Mouse (Mus musculus): ENCODE measurements around the gene Btn1a1. TPM values are rescaled to one million over a fixed set of nuclear protein-coding genes. Genes with fewer than 3 reads are reported as not detected.

The Btn1a1 gene
- not detected in 4 replicates for total RNA-seq (2023)

GRCm38 (mm10) chr13:23465600-23466109 lies at the start of gene Btn1a1:
TSS of gene Btn1a1 (minus strand) at chr13:23465901.

GRCm38 (mm10) chr13:23488400-23489322 lies 23.0 kb upstream of the Btn1a1 start, which contains the start of gene Btn2a2:
TSS of gene Btn2a2 (minus strand) at chr13:23488857.

GRCm38 (mm10) chr13:23423286-23424051 lies 42.2 kb downstream of the Btn1a1 start, which contains the start of gene Abt1:
TSS of gene Abt1 (minus strand) at chr13:23423866.

Other genes with a start within 250 kb of the Btn1a1 start
- gene Vmn1r222, start 230.0 kb downstream of the Btn1a1 start, total RNA-seq (2023): not detected in 4 replicates
- gene Vmn1r223, start 218.8 kb downstream of the Btn1a1 start, total RNA-seq (2023): not detected in 4 replicates
- gene Zfp322a, start 96.7 kb downstream of the Btn1a1 start, total RNA-seq (2023): 15.1 to 19.7 TPM (median 15.9 TPM) in 4 replicates
- gene Abt1, start 42.0 kb downstream of the Btn1a1 start, total RNA-seq (2023): 18.2 to 20.1 TPM (median 19.1 TPM) in 4 replicates
- 0.63 to 1.2 TPM (median 0.94 TPM) in 4 replicates for gene Btn2a2, start 23.0 kb upstream of the Btn1a1 start, total RNA-seq (2023)
- 312 to 413 TPM (median 355 TPM) in 4 replicates for gene Hist1h4h, start 65.1 kb upstream of the Btn1a1 start, total RNA-seq (2023)
- 8.2 to 18.3 TPM (median 14.4 TPM) in 4 replicates for gene Hist1h2af, start 68.0 kb upstream of the Btn1a1 start, total RNA-seq (2023)
- gene Hist1h3g, start 69.5 kb upstream of the Btn1a1 start, total RNA-seq (2023): 4.0 to 5.5 TPM (median 4.9 TPM) in 3 of 4 replicates, not detected in the other
- 9.7 to 15.7 TPM (median 11.4 TPM) in 4 replicates for gene Hist1h2bh, start 77.5 kb upstream of the Btn1a1 start, total RNA-seq (2023)
- 116 to 135 TPM (median 127 TPM) in 4 replicates for gene Hist1h3f, start 78.2 kb upstream of the Btn1a1 start, total RNA-seq (2023)
- 64.1 to 86.2 TPM (median 72.6 TPM) in 4 replicates for gene Hist1h4f, start 85.7 kb upstream of the Btn1a1 start, total RNA-seq (2023)
- 20.7 to 25.2 TPM (median 22.9 TPM) in 4 replicates for gene Hist1h1d, start 87.4 kb upstream of the Btn1a1 start, total RNA-seq (2023)
- gene Hist1h3e, start 96.5 kb upstream of the Btn1a1 start, total RNA-seq (2023): 302 to 339 TPM (median 312 TPM) in 4 replicates
- gene Hist1h2ae, start 105.3 kb upstream of the Btn1a1 start, total RNA-seq (2023): 20.2 to 28.2 TPM (median 23.3 TPM) in 4 replicates
- gene Hist1h2bg, start 105.5 kb upstream of the Btn1a1 start, total RNA-seq (2023): 455 to 535 TPM (median 493 TPM) in 4 replicates
- 223 to 279 TPM (median 234 TPM) in 4 replicates for gene Hist1h2bf, start 108.3 kb upstream of the Btn1a1 start, total RNA-seq (2023)
- gene Hist1h2ad, start 108.5 kb upstream of the Btn1a1 start, total RNA-seq (2023): 18.6 to 61.8 TPM (median 42.9 TPM) in 4 replicates
- gene Hist1h3d, start 109.9 kb upstream of the Btn1a1 start, total RNA-seq (2023): 33.1 to 41.7 TPM (median 35.9 TPM) in 4 replicates
- 149 to 174 TPM (median 170 TPM) in 4 replicates for gene Hist1h4d, start 115.7 kb upstream of the Btn1a1 start, total RNA-seq (2023)
- gene Hist1h2be, start 155.2 kb upstream of the Btn1a1 start, total RNA-seq (2023): 31.4 to 39.8 TPM (median 37.8 TPM) in 4 replicates
- gene Hist1h1e, start 156.7 kb upstream of the Btn1a1 start, total RNA-seq (2023): 317 to 365 TPM (median 333 TPM) in 4 replicates
- gene Hist1h2ac, start 218.0 kb upstream of the Btn1a1 start, total RNA-seq (2023): 9.3 to 10.9 TPM (median 9.8 TPM) in 4 replicates
- 16.6 to 23.0 TPM (median 18.7 TPM) in 4 replicates for gene Hist1h2bc, start 218.3 kb upstream of the Btn1a1 start, total RNA-seq (2023)
- gene Hist1h1t, start 229.9 kb upstream of the Btn1a1 start, total RNA-seq (2023): 0.67 to 1.3 TPM in 2 of 4 replicates, not detected in the others
- 174 to 205 TPM (median 189 TPM) in 4 replicates for gene Hist1h4c, start 232.6 kb upstream of the Btn1a1 start, total RNA-seq (2023)
- 0.48 to 1.5 TPM (median 1.1 TPM) in 4 replicates for gene Hfe, start 245.0 kb upstream of the Btn1a1 start, total RNA-seq (2023)

Measured in B cell, adult 62 days (primary cell).